Mouse (Mus musculus) liver, postnatal 0 days (tissue): ENCODE results near the gene Cryba4.
A peak's percentile ranks its signal among the peaks of the same experiment; 100 is the strongest.

Experiments used
- CTCF ChIP-seq: sonication (generic); IDR thresholded peaks from 2 replicates; pipeline ENCODE4 v1.5.1; 2016; ENCODE audit warnings: antibody characterized with exemption, low read depth
- EP300 ChIP-seq: IDR thresholded peaks from 2 replicates; pipeline ENCODE4 v1.6.1; 2016; ENCODE audit warnings: antibody characterized with exemption, low read depth, mild to moderate bottlenecking

DNA sequence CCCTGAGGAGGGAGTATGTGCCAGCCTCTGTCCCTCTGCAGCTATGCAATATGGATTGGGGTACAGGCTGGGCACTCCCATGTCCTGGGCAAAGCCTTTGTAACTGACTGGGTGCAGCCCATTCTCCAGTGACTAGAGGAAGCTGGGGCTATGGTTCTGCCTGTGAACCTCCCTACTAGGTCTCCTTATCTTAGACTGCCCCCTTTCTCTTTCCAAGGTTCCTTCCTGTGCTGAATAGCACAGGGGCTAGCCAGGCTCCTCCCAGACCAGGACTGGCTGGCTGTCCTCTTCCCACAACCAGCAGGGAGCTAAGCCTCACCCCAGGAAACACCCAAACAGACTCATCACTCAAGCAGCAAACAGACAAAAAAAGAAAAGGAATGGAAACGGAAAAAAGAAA is 32.9 kb downstream of the Cryba4 start:
- TF ChIP-seq CTCF (0 out of 2 replicates have a peak, but pooled peaks have one; percentile 2), EP300 (no peak)
